Mouse (Mus musculus) liver, embryonic 16.5 days (tissue): ENCODE data around the gene Nsmce1. TPM values are rescaled to one million over a fixed set of nuclear protein-coding genes. Genes with fewer than 3 reads are reported as not detected.

Source experiments
- polyA plus RNA-seq: library from polyadenylated mRNA; unstranded; fragments of >200 nt; fragmentation: Nextera tagmentation; extraction: Ambion mirVana; gene quantifications from 2 replicates; pipeline ENCODE4 v1.2.1, GENCODE M21; 2015

Gene Nsmce1
- polyA plus RNA-seq, 1 experiment from 2014 or later = 64.6 TPM

Other genes starting within 250 kb of the Nsmce1 start
- gene Kdm8, start 46.9 kb downstream of the Nsmce1 start, polyA plus RNA-seq = 5.6 and 5.8 TPM in 2 replicates
- gene Il4ra, start 60.5 kb upstream of the Nsmce1 start, polyA plus RNA-seq = 6.2 and 6.9 TPM in 2 replicates
- gene Il21r, start 111.8 kb upstream of the Nsmce1 start, polyA plus RNA-seq = 0.68 and 1.0 TPM in 2 replicates
- 7.1 and 7.3 TPM in 2 replicates for gene Gtf3c1, start 216.2 kb upstream of the Nsmce1 start, polyA plus RNA-seq
- 2.0 and 2.3 TPM in 2 replicates for gene D430042O09Rik, start 216.3 kb upstream of the Nsmce1 start, polyA plus RNA-seq